Mouse (Mus musculus) kidney, embryonic 14.5 days (tissue): Measurements from ENCODE around the gene Slc16a10. TPM values are rescaled to one million over a fixed set of nuclear protein-coding genes. Genes with fewer than 3 reads are reported as not detected.

Experiments
- ATAC-seq: fragments of 200-750 bp; cut with Nextera tagmentation; 2 replicates; pipeline ENCODE4 v1.8.0; 2017; ENCODE audit warnings: moderate number of reproducible peaks, mild to moderate bottlenecking, moderate TSS enrichment, moderate library complexity; ENCODE audit not compliant: low FRiP score, low TSS enrichment
- H3K27ac ChIP-seq: fragments of 300-500 bp; sonication (generic); 2 replicates; pipeline ENCODE4 v1.5.1; 2014; ENCODE audit warnings: low read depth, mild to moderate bottlenecking, low read length, moderate library complexity, mixed read lengths
- H3K27me3 ChIP-seq: fragments of 300-500 bp; sonication (generic); 2 replicates; pipeline ENCODE4 v1.6.1; 2014; ENCODE audit warnings: mild to moderate bottlenecking, low read length; ENCODE audit not compliant: control insufficient read depth, insufficient read depth
- H3K36me3 ChIP-seq: fragments of 300-500 bp; sonication (generic); 2 replicates; pipeline ENCODE4 v1.6.1; 2014; ENCODE audit warnings: low read length, mixed read lengths; ENCODE audit not compliant: control insufficient read depth, insufficient read depth
- H3K4me1 ChIP-seq: fragments of 300-500 bp; sonication (generic); 2 replicates; pipeline ENCODE4 v1.6.1; 2014; ENCODE audit warnings: low read length, mixed read lengths; ENCODE audit not compliant: control insufficient read depth, insufficient read depth
- H3K4me2 ChIP-seq: fragments of 300-500 bp; sonication (generic); replicated peaks from 2 replicates; pipeline ENCODE4 v1.6.1; 2014; ENCODE audit warnings: low read depth, mild to moderate bottlenecking, low read length
- H3K4me3 ChIP-seq: fragments of 300-500 bp; sonication (generic); 2 replicates; pipeline ENCODE4 v1.5.1; 2014; ENCODE audit warnings: mild to moderate bottlenecking, low read length
- H3K9ac ChIP-seq: fragments of 300-500 bp; sonication (generic); 2 replicates; pipeline ENCODE4 v1.6.1; 2014; ENCODE audit warnings: low read depth, mild to moderate bottlenecking, low read length, moderate library complexity
- H3K9me3 ChIP-seq: fragments of 300-500 bp; sonication (generic); 2 replicates; pipeline ENCODE4 v1.6.1; 2016; ENCODE audit warnings: low read length; ENCODE audit not compliant: control insufficient read depth
- WGBS: fragments of 180-500 bp; shearing (Covaris S2); extraction: QIAGEN DNeasy Blood & Tissue Kit; methylation state at CpG from one replicate; pipeline ENCODE4 v1.1.7; 2014; 5-methylcytosine and 5-hydroxymethylcytosine counted together
- polyA plus RNA-seq: library from polyadenylated mRNA; unstranded; fragments of >200 nt; fragmentation: Nextera tagmentation; extraction: Ambion mirVana; gene quantifications from 2 replicates; pipeline ENCODE4 v1.2.1, GENCODE M21; 2014

Slc16a10 gene
- polyA plus RNA-seq, 1 experiment from 2014 or later: 9.2 TPM

- Histone ChIP-seq H3K4me1 (no peaks in the 10 kb centered on the region), H3K4me2 (no peak overlapping the region), H3K9ac (no peak overlapping the region), H3K4me3 (no peak overlapping the region), H3K27me3 (no peaks in the 10 kb centered on the region), H3K9me3 (no peaks in the 10 kb centered on the region; the same call in 1 of the 2 replicates), H3K27ac (no peak overlapping the region), H3K36me3 (no peaks in the 10 kb centered on the region)
- peak; percentile 73; the same call in 1 of the 2 replicates for ATAC-seq
- WGBS: 75% methylated on average over 11 of the region's 11 CpGs
These were observed 51.3 kb downstream of the Slc16a10 start for GRCm38 (mm10) chr10:40090504-40091428.

DNA sequence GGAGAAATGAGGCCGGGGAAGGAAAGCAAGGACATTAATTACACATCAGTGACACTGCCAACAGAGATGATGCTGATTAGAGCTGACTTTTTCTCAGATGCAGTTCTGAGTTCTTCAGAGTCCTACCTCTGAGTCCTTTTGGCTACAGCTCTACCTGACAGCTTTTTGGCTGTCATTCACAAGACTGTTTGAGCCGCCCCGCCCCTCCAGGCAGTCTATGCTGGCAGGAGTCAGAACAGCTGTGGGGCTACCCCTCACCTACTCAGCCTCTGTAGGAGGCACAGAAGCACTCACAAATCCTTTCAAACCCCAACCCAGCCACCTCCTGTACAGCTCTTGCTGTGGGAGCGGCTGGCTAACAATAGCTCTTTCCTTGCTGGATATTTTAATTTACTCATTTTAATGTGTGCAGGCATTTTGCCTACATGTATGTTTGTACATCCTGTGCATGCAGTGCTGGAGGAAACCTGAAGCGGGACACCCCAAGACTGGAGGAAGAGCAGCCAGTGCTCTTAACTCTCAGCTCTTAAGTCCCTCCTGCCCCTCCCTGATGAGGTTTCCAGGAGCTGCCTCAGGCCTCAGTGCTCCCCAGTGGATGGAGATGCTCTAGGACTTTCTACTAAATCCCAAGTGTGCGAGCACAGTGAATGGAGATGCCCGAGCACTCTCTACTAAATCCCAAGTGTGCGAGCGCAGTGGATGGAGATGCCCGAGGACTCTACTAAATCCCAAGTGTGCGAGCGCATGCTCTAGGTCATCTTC is 57.5 kb downstream of the Slc16a10 start:
- Histone ChIP-seq H3K36me3 (no peaks in the 10 kb centered on the region), H3K9ac (no peak overlapping the region), H3K4me1 (no peaks in the 10 kb centered on the region), H3K27me3 (no peaks in the 10 kb centered on the region), H3K27ac (no peak overlapping the region), H3K4me2 (no peak overlapping the region), H3K9me3 (no peaks in the 10 kb centered on the region), H3K4me3 (no peak overlapping the region)
- ATAC-seq: peak; percentile 39; the same call in 1 of the 2 replicates
- 79% methylated on average over 12 of the region's 12 CpGs for WGBS

DNA sequence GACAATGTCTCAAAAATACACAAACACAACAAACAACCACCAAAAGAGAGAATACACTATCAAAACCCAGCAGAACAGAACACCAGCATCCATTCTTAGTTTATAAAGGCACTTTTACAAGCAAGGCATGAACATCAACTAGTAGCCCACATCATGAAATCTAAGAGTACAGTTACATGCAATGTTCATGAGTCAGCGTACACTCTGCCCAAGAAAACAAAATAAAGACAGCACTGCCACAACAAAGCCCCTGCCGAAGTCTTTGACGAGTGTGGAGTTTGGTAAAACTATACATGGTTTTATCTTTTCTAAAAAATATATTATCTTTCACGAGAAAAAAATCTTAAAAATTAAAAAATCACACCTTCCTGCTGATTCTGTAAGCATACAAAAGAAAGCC is 58.5 kb downstream of the Slc16a10 start:
- H3K9me3 ChIP-seq: no peaks in the 10 kb centered on the region
- no peaks in the 10 kb centered on the region for H3K36me3 ChIP-seq
- no peak for ATAC-seq
- no peak overlapping the region for H3K27ac ChIP-seq
- no peak overlapping the region for H3K9ac ChIP-seq
- H3K27me3 ChIP-seq: no peaks in the 10 kb centered on the region
- H3K4me2 ChIP-seq: no peak overlapping the region
- WGBS: 75% methylated on average over 4 of the region's 4 CpGs
- no peak overlapping the region for H3K4me3 ChIP-seq
- no peaks in the 10 kb centered on the region for H3K4me1 ChIP-seq

DNA sequence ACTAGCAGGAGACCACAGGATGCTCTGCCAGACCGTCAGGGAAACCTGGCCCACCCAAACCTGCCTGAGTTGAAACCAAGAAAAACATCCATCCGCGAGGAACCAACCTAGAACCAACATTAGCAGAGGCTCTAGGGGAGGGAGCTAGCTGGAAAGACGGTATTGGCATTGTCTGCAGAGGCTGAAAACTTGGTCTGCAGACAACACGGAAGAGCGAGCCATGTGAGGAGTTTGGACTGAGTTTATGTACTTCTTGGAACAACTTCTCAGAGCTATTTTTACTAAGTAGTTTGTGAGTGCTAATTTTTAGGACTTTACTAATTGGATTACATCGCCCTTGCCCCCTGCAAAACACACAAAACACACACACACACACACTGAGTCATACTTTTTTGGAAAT is 59.4 kb downstream of the Slc16a10 start:
- H3K27ac ChIP-seq: no peak overlapping the region
- no peaks in the 10 kb centered on the region for H3K27me3 ChIP-seq
- H3K4me2 ChIP-seq: no peak overlapping the region
- 89% methylated on average over 7 of the region's 7 CpGs for WGBS
- no peaks in the 10 kb centered on the region for H3K9me3 ChIP-seq
- no peaks in the 10 kb centered on the region for H3K36me3 ChIP-seq
- no peak for ATAC-seq
- H3K4me3 ChIP-seq: no peak overlapping the region
- no peaks in the 10 kb centered on the region for H3K4me1 ChIP-seq
- no peak overlapping the region for H3K9ac ChIP-seq

GRCm38 (mm10) chr10:40080533-40080932 is 61.5 kb downstream of the Slc16a10 start:
- no peaks in the 10 kb centered on the region for H3K36me3 ChIP-seq
- no peak overlapping the region for H3K4me3 ChIP-seq
- no peak for ATAC-seq
- no peaks in the 10 kb centered on the region for H3K27me3 ChIP-seq
- H3K4me1 ChIP-seq: no peaks in the 10 kb centered on the region
- H3K4me2 ChIP-seq: no peak overlapping the region
- 69% methylated on average over 10 of the region's 10 CpGs for WGBS
- H3K9ac ChIP-seq: no peak overlapping the region
- H3K27ac ChIP-seq: no peak overlapping the region
- H3K9me3 ChIP-seq: no peaks in the 10 kb centered on the region

DNA sequence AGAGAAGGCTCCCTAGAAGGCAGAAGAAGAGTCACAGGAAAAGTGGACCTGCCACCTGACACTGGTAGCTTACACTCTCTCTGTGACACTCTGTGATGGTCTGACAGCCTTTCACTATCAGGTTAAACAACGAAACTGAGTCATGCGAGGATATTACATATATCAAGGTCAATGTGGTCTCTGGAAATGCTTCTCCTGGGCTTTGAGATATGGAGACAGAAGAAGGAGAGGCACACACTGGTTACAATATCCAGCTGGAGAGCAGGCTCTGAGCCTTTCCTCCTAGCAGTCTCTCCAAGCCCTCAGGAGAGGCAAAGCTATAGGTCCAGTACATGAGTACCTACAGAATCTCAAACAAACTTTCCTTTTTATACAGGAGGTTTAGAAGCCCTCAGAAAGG is 62.8 kb downstream of the Slc16a10 start:
- Histone ChIP-seq H3K4me2 (no peak overlapping the region), H3K4me1 (no peaks in the 10 kb centered on the region), H3K4me3 (no peak overlapping the region), H3K27ac (no peak overlapping the region), H3K9me3 (no peaks in the 10 kb centered on the region), H3K9ac (no peak overlapping the region), H3K36me3 (no peaks in the 10 kb centered on the region), H3K27me3 (no peaks in the 10 kb centered on the region)
- 89% methylated on average over 2 of the region's 2 CpGs for WGBS
- no peak for ATAC-seq

DNA sequence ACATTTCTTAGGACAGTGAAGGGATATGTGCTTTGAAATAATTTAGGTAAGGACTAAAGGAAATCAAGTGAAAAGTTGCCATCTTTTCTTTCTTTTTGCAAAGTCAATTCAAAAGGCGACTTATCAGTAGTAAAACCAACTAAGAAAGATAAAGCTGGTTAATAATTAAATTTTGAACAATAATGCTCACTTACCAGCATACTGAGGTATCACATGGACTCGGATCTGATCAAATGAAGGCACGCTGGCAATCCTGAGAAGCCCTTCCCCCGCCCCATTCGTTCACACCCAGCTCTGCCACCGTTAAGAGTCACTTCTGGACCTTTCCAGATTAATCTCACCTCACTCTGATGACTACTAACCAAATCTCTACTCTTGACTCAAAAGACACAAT is 64.1 kb downstream of the Slc16a10 start:
- Histone ChIP-seq H3K9me3 (no peaks in the 10 kb centered on the region), H3K36me3 (no peaks in the 10 kb centered on the region), H3K4me3 (no peak overlapping the region), H3K4me1 (no peaks in the 10 kb centered on the region), H3K9ac (no peak overlapping the region), H3K4me2 (no peak overlapping the region), H3K27ac (no peak overlapping the region), H3K27me3 (no peaks in the 10 kb centered on the region)
- no peak for ATAC-seq
- WGBS: 73% methylated on average over 6 of the region's 6 CpGs

- WGBS: 86% methylated on average over 4 of the region's 4 CpGs
- H3K4me2 ChIP-seq: no peak overlapping the region
- no peaks in the 10 kb centered on the region for H3K27me3 ChIP-seq
- no peaks in the 10 kb centered on the region for H3K4me1 ChIP-seq
- H3K9ac ChIP-seq: no peak overlapping the region
- ATAC-seq: no peak
- H3K4me3 ChIP-seq: no peak overlapping the region
- no peak overlapping the region for H3K27ac ChIP-seq
- no peaks in the 10 kb centered on the region for H3K9me3 ChIP-seq
- H3K36me3 ChIP-seq: no peaks in the 10 kb centered on the region
These were observed 64.6 kb downstream of the Slc16a10 start for GRCm38 (mm10) chr10:40077346-40077959.
